Mouse (Mus musculus): Measurements from ENCODE around the gene Tnrc18. TPM values are rescaled to one million over a fixed set of nuclear protein-coding genes. Genes with fewer than 3 reads are reported as not detected.

Tnrc18 gene
- polyA plus RNA-seq, 1 experiment from 2014 or later: 8.9 TPM

DNA sequence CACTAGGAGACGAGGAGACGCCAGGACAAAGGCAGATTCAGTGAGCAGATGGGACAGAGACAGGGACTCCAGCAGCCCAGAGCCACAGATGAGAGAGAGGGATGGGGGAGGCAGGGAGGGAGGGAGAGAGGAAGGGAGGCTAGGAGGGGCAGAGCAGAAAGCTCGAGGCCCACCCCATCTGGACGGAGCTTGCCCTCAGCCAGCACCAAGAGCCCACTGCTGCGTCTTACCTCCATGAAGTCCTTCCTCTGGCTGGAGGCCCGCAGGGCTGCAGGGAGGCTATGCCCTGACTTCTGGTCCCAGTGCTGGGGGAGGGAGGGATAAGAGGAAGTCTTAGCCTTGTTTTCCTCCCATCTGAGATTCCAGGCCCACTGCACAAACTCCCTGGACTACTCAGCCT, 90.7 kb downstream of the Tnrc18 start:
- Histone ChIP-seq H3K27ac (no peak overlapping the region), H3K9ac (no peak overlapping the region), H3K4me3 (no peak overlapping the region), H3K36me3 (peaks cover 59% of the 10 kb centered on the region), H3K27me3 (replicated peaks) (no peaks in the 10 kb centered on the region), H3K4me2 (no peak overlapping the region), H3K9me3 (replicated peaks) (no peaks in the 10 kb centered on the region), H3K4me1 (peaks cover 4% of the 10 kb centered on the region)
- no peak for ATAC-seq
- WGBS (ENCODE audit: insufficient replicate concordance): 61% methylated on average over 6 of the region's 6 CpGs

DNA sequence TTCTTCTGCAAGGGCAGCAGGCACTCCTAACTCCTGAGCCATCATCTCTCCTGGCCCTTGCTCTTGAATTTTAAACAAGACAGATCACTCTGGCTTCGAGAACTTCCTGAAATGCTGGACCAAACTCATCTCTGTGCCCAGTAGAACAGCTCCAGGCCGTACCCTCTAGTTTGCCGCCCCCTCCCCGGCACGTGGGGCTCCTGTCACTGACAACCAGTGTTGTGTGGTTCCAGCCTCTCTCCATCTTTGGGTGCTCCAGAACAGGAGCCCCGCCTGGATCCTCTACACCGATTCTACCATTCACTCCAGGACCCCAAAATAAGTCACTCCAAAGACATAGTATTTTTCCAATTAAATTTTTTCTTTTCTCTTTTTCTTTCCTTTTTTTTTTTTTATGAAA, 93.2 kb downstream of the Tnrc18 start:
- Histone ChIP-seq H3K4me2 (no peak overlapping the region), H3K4me1 (peaks cover 4% of the 10 kb centered on the region), H3K36me3 (peaks cover 34% of the 10 kb centered on the region), H3K4me3 (no peak overlapping the region), H3K9ac (no peak overlapping the region), H3K9me3 (replicated peaks) (no peaks in the 10 kb centered on the region), H3K27me3 (replicated peaks) (0 out of 2 replicates have a peak, but pooled peaks cover 4% of the 10 kb centered on the region), H3K27ac (no peak overlapping the region)
- 82% methylated on average over 7 of the region's 7 CpGs for WGBS (ENCODE audit: insufficient replicate concordance)
- no peak for ATAC-seq

DNA sequence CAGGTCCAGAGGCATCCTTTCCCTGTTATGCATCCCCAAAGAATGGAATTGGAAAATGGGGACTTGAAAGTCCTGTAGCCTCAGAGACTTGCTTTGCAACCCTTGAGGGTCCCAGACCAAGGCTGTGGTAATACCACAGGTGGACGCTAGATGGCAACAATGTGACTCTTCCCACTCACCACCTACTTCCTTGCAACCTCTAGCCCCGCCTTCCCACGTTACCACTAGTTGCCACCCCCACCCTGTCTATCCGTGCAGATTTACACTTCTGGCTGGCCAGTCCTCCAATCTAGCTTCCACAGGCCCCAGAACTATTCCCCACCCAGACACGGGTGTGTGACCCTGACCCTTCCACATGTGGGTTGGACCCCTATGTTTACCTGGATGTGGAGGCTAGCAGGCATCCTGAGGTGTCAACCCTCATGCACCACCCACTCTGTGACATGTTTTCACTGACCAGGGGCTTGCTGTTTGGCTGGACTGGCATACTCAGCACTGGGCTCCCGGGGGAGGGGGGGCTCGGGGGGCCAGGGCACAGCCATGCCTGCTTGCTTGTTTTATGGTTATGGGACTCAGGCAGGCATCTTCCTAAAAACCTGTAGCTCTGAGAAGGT, 93.8 kb downstream of the Tnrc18 start:
- Histone ChIP-seq H3K9ac (no peak overlapping the region), H3K4me3 (no peak overlapping the region), H3K27me3 (replicated peaks) (0 out of 2 replicates have a peak, but pooled peaks cover 7% of the 10 kb centered on the region), H3K4me2 (peak overlapping the region; percentile 40), H3K36me3 (peaks cover 28% of the 10 kb centered on the region), H3K4me1 (peaks cover 4% of the 10 kb centered on the region), H3K27ac (no peak overlapping the region), H3K9me3 (replicated peaks) (no peaks in the 10 kb centered on the region)
- no peak; the same call in 1 of the 2 replicates for ATAC-seq
- 10% methylated on average over 7 of the region's 7 CpGs for WGBS (ENCODE audit: insufficient replicate concordance)

DNA sequence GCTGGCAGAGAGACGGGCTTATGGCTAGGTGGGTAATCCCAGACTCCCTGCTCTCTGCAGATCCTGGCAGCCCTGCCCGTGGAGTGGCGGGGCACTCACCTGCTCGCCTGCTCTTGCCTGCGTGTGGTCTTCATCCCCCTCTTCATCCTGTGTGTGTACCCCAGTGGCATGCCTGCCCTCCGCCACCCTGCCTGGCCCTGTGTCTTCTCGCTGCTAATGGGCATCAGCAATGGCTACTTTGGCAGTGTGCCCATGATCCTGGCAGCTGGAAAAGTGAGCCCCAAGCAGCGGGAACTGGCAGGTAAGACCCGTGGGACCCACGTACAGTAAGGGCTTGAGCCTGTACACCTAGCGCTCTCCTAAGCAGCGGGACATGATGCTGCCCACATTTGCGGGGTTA, 97.6 kb downstream of the Tnrc18 start:
- ATAC-seq: no peak
- WGBS (ENCODE audit: insufficient replicate concordance): 72% methylated on average over 13 of the region's 13 CpGs

GRCm38 (mm10) chr5:142718486-142718885, 99.0 kb downstream of the Tnrc18 start:
- Histone ChIP-seq H3K27ac (no peak overlapping the region), H3K4me1 (no peaks in the 10 kb centered on the region), H3K9me3 (replicated peaks) (no peaks in the 10 kb centered on the region), H3K9ac (no peak overlapping the region), H3K36me3 (no peaks in the 10 kb centered on the region), H3K27me3 (replicated peaks) (peaks cover 28% of the 10 kb centered on the region; the same call in 1 of the 2 replicates), H3K4me2 (no peak overlapping the region), H3K4me3 (no peak overlapping the region)
- no peak for ATAC-seq
- 49% methylated on average over 25 of the region's 25 CpGs for WGBS (ENCODE audit: insufficient replicate concordance)

More for the DNA sequence above, 97.6 kb downstream of the Tnrc18 start:
- Histone ChIP-seq H3K27ac (no peak overlapping the region), H3K27me3 (replicated peaks) (peaks cover 28% of the 10 kb centered on the region; the same call in 1 of the 2 replicates), H3K4me3 (no peak overlapping the region), H3K9me3 (replicated peaks) (no peaks in the 10 kb centered on the region), H3K36me3 (no peaks in the 10 kb centered on the region), H3K4me2 (no peak overlapping the region), H3K9ac (no peak overlapping the region), H3K4me1 (peaks cover 4% of the 10 kb centered on the region)

DNA sequence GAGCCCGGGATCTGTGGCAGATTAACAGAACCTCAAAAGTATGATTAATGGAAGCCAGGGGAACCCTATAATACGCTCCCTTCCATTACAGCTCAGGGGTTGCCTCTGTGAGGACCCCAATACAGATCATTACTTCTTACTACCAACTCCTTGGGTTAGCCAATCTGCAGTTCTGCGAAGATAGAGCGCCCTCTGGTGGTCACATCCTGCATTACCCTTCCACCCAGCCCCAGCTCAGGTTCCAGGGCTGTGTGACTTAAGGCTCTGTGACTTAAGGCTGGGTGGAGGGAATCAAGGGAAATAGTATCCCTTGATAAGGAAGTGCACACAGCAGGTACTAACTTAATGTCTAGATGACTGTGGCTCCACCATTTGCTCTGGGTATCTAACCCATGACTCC, 99.4 kb downstream of the Tnrc18 start:
- no peak for ATAC-seq
- no peak overlapping the region for H3K27ac ChIP-seq

DNA sequence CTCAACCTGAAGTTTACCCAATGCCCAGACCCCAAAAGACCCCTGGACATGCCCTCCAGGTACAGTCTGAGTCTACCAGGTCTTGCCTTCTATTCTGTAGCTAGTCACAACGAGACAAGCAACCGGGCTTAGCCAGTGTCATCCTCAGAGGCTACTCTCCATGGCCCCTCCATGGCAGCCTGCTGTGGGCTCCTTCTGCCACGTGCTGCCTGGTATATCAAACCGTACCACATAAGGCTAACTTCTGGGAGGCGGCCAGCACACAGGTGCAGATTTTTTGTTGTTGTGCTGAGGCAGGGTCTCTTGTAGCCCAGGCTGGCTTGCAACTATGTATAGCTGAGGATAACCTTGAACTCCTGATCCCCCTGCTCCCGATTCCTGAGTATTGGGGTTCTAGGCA, 101.4 kb downstream of the Tnrc18 start:
- WGBS (ENCODE audit: insufficient replicate concordance): 58% methylated on average over 6 of the region's 6 CpGs

More for the DNA sequence above, 99.4 kb downstream of the Tnrc18 start:
- Histone ChIP-seq H3K9ac (no peak overlapping the region), H3K27me3 (replicated peaks) (peaks cover 28% of the 10 kb centered on the region; the same call in 1 of the 2 replicates), H3K36me3 (no peaks in the 10 kb centered on the region), H3K4me3 (no peak overlapping the region), H3K4me1 (no peaks in the 10 kb centered on the region), H3K9me3 (replicated peaks) (no peaks in the 10 kb centered on the region), H3K4me2 (no peak overlapping the region)
- WGBS (ENCODE audit: insufficient replicate concordance): 16% methylated on average over 4 of the region's 4 CpGs

GRCm38 (mm10) chr5:142715059-142715458, 102.4 kb downstream of the Tnrc18 start:
- Histone ChIP-seq H3K36me3 (no peaks in the 10 kb centered on the region), H3K27me3 (replicated peaks) (peaks cover 28% of the 10 kb centered on the region; the same call in 1 of the 2 replicates), H3K27ac (no peak overlapping the region), H3K4me1 (no peaks in the 10 kb centered on the region), H3K9me3 (replicated peaks) (peaks cover 11% of the 10 kb centered on the region), H3K4me2 (no peak overlapping the region), H3K4me3 (no peak overlapping the region), H3K9ac (no peak overlapping the region)
- ATAC-seq: no peak
- 72% methylated on average over 9 of the region's 9 CpGs for WGBS (ENCODE audit: insufficient replicate concordance)

More for the DNA sequence above, 101.4 kb downstream of the Tnrc18 start:
- peaks cover 11% of the 10 kb centered on the region for H3K9me3 ChIP-seq (replicated peaks)
- no peak overlapping the region for H3K27ac ChIP-seq
- ATAC-seq: no peak
- no peaks in the 10 kb centered on the region for H3K36me3 ChIP-seq
- no peaks in the 10 kb centered on the region for H3K4me1 ChIP-seq
- H3K4me3 ChIP-seq: no peak overlapping the region
- H3K27me3 ChIP-seq (replicated peaks): peaks cover 28% of the 10 kb centered on the region; the same call in 1 of the 2 replicates
- H3K4me2 ChIP-seq: no peak overlapping the region
- H3K9ac ChIP-seq: no peak overlapping the region

DNA sequence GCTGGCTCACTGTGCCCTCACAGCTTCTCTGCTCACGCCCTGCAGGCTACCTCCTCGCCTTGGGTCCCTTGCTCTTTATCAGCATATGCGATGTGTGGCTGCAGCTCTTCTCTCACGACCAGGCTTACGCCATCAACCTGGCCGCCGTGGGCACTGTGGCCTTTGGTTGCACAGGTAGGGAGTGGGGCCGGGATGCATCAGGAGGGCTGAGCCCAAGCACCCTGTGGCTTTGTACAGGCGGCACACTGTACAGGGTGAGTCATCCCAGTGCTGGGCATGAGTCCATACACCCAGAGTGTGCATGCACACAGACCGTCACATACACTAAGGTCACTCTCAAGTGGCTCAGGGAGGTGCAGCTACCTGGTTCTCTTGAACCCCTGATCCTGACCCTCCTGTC, 103.5 kb downstream of the Tnrc18 start:
- no peak overlapping the region for H3K4me2 ChIP-seq

DNA sequence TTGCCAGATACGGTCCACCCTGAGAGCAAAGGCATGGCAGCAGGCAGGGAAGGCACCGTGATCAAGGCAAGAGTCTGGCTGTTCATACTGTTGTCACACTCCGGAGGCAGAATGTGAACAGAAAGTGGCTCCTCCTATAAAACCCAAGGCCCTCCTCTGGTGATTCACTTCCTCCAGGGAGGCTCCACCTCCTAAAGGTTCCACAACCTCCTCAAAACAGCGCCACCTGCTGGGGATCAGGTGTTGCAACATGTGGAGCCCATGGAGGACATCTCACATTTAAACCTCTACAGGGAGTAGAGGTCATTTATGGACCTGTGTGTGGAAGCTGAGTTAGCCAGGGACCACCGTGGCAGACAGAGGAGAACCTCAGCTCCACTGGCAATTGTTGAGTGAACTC, 105.1 kb downstream of the Tnrc18 start:
- Histone ChIP-seq H3K27me3 (replicated peaks) (peaks cover 19% of the 10 kb centered on the region; the same call in 1 of the 2 replicates), H3K36me3 (no peaks in the 10 kb centered on the region), H3K4me3 (no peak overlapping the region), H3K4me2 (no peak overlapping the region), H3K4me1 (no peaks in the 10 kb centered on the region), H3K9me3 (replicated peaks) (peaks cover 11% of the 10 kb centered on the region), H3K9ac (no peak overlapping the region), H3K27ac (no peak overlapping the region)
- no peak for ATAC-seq
- WGBS (ENCODE audit: insufficient replicate concordance): 66% methylated on average over 5 of the region's 5 CpGs

More for the DNA sequence above, 103.5 kb downstream of the Tnrc18 start:
- no peak overlapping the region for H3K4me3 ChIP-seq
- 67% methylated on average over 10 of the region's 10 CpGs for WGBS (ENCODE audit: insufficient replicate concordance)
- H3K4me1 ChIP-seq: no peaks in the 10 kb centered on the region
- peaks cover 22% of the 10 kb centered on the region; the same call in 1 of the 2 replicates for H3K27me3 ChIP-seq (replicated peaks)
- no peaks in the 10 kb centered on the region for H3K36me3 ChIP-seq
- no peak overlapping the region for H3K27ac ChIP-seq
- H3K9ac ChIP-seq: no peak overlapping the region
- peaks cover 11% of the 10 kb centered on the region for H3K9me3 ChIP-seq (replicated peaks)
- ATAC-seq: no peak

GRCm38 (mm10) chr5:142709436-142709835, 108.0 kb downstream of the Tnrc18 start:
- H3K4me3 ChIP-seq: no peak overlapping the region
- H3K36me3 ChIP-seq: no peaks in the 10 kb centered on the region
- no peak overlapping the region for H3K27ac ChIP-seq
- no peaks in the 10 kb centered on the region for H3K4me1 ChIP-seq
- 72% methylated on average over 7 of the region's 7 CpGs for WGBS (ENCODE audit: insufficient replicate concordance)
- no peak overlapping the region for H3K4me2 ChIP-seq
- no peak overlapping the region for H3K9ac ChIP-seq
- no peak for ATAC-seq
- H3K9me3 ChIP-seq (replicated peaks): peaks cover 11% of the 10 kb centered on the region
- H3K27me3 ChIP-seq (replicated peaks): peaks cover 6% of the 10 kb centered on the region

DNA sequence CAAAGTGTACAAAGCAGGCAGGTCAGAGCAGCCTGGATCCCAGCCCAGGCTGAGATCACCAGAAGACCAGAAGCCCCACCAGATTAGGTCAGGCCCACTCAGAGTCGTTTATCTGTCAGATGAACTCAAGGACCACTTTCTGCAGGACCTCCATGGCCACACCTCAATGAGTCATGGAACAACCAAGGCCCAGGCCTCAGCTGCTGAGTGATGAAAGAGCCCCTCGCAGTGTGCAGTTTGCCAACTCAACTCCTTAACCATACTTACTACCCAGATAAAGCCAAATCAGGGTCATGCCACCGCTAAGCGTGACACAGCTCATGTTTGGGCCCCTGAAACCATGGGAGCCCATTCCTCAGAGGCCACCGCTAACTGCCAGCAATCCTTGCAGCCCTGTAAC, 109.8 kb downstream of the Tnrc18 start:
- Histone ChIP-seq H3K4me1 (peaks cover under 1% of the 10 kb centered on the region), H3K9me3 (replicated peaks) (peaks cover 10% of the 10 kb centered on the region), H3K27ac (no peak overlapping the region), H3K4me2 (no peak overlapping the region), H3K4me3 (no peak overlapping the region), H3K9ac (no peak overlapping the region), H3K36me3 (no peaks in the 10 kb centered on the region), H3K27me3 (replicated peaks) (peaks cover 24% of the 10 kb centered on the region)
- 64% methylated on average over 5 of the region's 5 CpGs for WGBS (ENCODE audit: insufficient replicate concordance)
- no peak for ATAC-seq
